Comparison of ENCODE assay signal across 17 mouse cellular contexts in genomic region chr11:109579999-109580398, GRCm38 (mm10).
"Had no signal": no experiment of that assay in that cellular context is flagged by ENCODE, and none has a peak within 500 bp of the region (broad histone marks: within the 10 kb centered on the region; RNA-seq: fewer than 3 reads in every experiment).

No protein-coding gene starts in this region.

- H3K36me3 ChIP-seq: midbrain, embryonic 12.5 days; midbrain, embryonic 15.5 days had no signal

- H3K4me2 ChIP-seq: kidney, embryonic 15.5 days; limb, embryonic 13.5 days; liver, embryonic 12.5 days; liver, embryonic 15.5 days; midbrain, embryonic 12.5 days; midbrain, embryonic 15.5 days had no signal

- H3K9me3 ChIP-seq: kidney, embryonic 15.5 days; limb, embryonic 10.5 days; limb, embryonic 13.5 days; liver, embryonic 12.5 days; liver, embryonic 15.5 days; midbrain, embryonic 12.5 days; midbrain, embryonic 15.5 days had no signal

- DNase-seq: kidney, postnatal 10 days; kidney, postnatal 4 days; liver; lung, adult 2 months; right cerebral cortex, postnatal 4 days; thymus, adult 2 months; thymus, postnatal 14 days; thymus, postnatal 4 days had no signal

- H3K27me3 ChIP-seq: kidney, embryonic 15.5 days; limb, embryonic 13.5 days; liver, embryonic 12.5 days; liver, embryonic 15.5 days; midbrain, embryonic 12.5 days; midbrain, embryonic 15.5 days had no signal

- ATAC-seq: liver, embryonic 12.5 days; midbrain, embryonic 15.5 days had no signal

- H3K9ac ChIP-seq: kidney, embryonic 15.5 days; limb, embryonic 13.5 days; liver, embryonic 12.5 days; liver, embryonic 15.5 days; midbrain, embryonic 12.5 days; midbrain, embryonic 15.5 days had no signal

- H3K4me3 ChIP-seq: kidney, embryonic 15.5 days; limb, embryonic 10.5 days; limb, embryonic 13.5 days; liver, embryonic 12.5 days; liver, embryonic 15.5 days; midbrain, embryonic 12.5 days; midbrain, embryonic 15.5 days had no signal

- H3K27ac ChIP-seq: kidney, embryonic 15.5 days; limb, embryonic 10.5 days; limb, embryonic 13.5 days; liver, embryonic 12.5 days; liver, embryonic 15.5 days; macrophage; midbrain, embryonic 12.5 days; midbrain, embryonic 15.5 days; stomach, postnatal 0 days had no signal

- H3K4me1 ChIP-seq: midbrain, embryonic 12.5 days; midbrain, embryonic 15.5 days had no signal
